Mouse (Mus musculus) limb, embryonic 14.5 days (tissue): Measurements from ENCODE around the gene Pkd1. TPM values are rescaled to one million over a fixed set of nuclear protein-coding genes. Genes with fewer than 3 reads are reported as not detected.

Experiments
- ATAC-seq: fragments of 200-750 bp; cut with Nextera tagmentation; 2 replicates; pipeline ENCODE4 v1.8.0; 2017; ENCODE audit warnings: low read depth, moderate number of reproducible peaks, moderate TSS enrichment; ENCODE audit not compliant: low FRiP score
- DNase-seq: peaks from one replicate; pipeline ENCODE4 v3.0.0-alpha.2; 2015; ENCODE audit warnings: low spot score
- H3K27ac ChIP-seq: fragments of 300-500 bp; sonication (generic); replicated peaks from 2 replicates; pipeline ENCODE4 v1.5.1; 2014; ENCODE audit warnings: low read depth, mild to moderate bottlenecking, low read length, moderate library complexity, mixed read lengths
- H3K27me3 ChIP-seq: fragments of 300-500 bp; sonication (generic); 2 replicates; pipeline ENCODE4 v1.6.1; 2014; ENCODE audit warnings: low read length, mixed read lengths; ENCODE audit not compliant: control insufficient read depth, insufficient read depth
- H3K36me3 ChIP-seq: fragments of 300-500 bp; sonication (generic); 2 replicates; pipeline ENCODE4 v1.6.1; 2014; ENCODE audit warnings: mild to moderate bottlenecking, low read length, moderate library complexity, mixed read lengths; ENCODE audit not compliant: control insufficient read depth, insufficient read depth
- H3K4me1 ChIP-seq: fragments of 300-500 bp; sonication (generic); 2 replicates; pipeline ENCODE4 v1.6.1; 2014; ENCODE audit warnings: antibody characterized with exemption, low read length, mixed read lengths; ENCODE audit not compliant: control insufficient read depth, insufficient read depth
- H3K4me2 ChIP-seq: fragments of 300-500 bp; sonication (generic); replicated peaks from 2 replicates; pipeline ENCODE4 v1.6.1; 2014; ENCODE audit warnings: low read depth, mild to moderate bottlenecking, low read length, moderate library complexity; ENCODE audit not compliant: severe bottlenecking
- H3K4me3 ChIP-seq: fragments of 300-500 bp; sonication (generic); replicated peaks from 2 replicates; pipeline ENCODE4 v1.5.1; 2014; ENCODE audit warnings: low read length
- H3K9ac ChIP-seq: fragments of 300-500 bp; sonication (generic); 2 replicates; pipeline ENCODE4 v1.6.1; 2014; ENCODE audit warnings: mild to moderate bottlenecking, low read depth, low read length, moderate library complexity; ENCODE audit not compliant: severe bottlenecking
- H3K9me3 ChIP-seq: fragments of 300-500 bp; sonication (generic); 2 replicates; pipeline ENCODE4 v1.6.1; 2016; ENCODE audit warnings: low read length; ENCODE audit not compliant: control insufficient read depth
- POLR2A ChIP-seq: fragments of 200-500 bp; IDR thresholded peaks from 2 replicates; pipeline ENCODE4 v1.8.0; 2012; ENCODE audit warnings: inconsistent platforms, mild to moderate bottlenecking, moderate library complexity, borderline replicate concordance; ENCODE audit not compliant: insufficient read depth, insufficient read length; ENCODE audit errors: extremely low read depth
- WGBS: fragments of 180-500 bp; shearing (Covaris S2); extraction: QIAGEN DNeasy Blood & Tissue Kit; methylation state at CpG from one replicate; pipeline ENCODE4 v1.1.7; 2014; 5-methylcytosine and 5-hydroxymethylcytosine counted together
- polyA plus RNA-seq, 2 experiments: library from polyadenylated mRNA; depleted of rRNA in 1 of 2; stranded (reverse) in 1 of 2; unstranded in 1 of 2; fragments of >200 nt; fragmentation: Nextera tagmentation in 1 of 2; extraction: Ambion mirVana in 1 of 2; gene quantifications; 2 replicates each; pipeline versions ENCODE4 v1.2.1 to v1.2.3; 2012 to 2014

Pkd1 gene
- polyA plus RNA-seq, 2 experiments = 50.5 to 73.6 TPM

DNA sequence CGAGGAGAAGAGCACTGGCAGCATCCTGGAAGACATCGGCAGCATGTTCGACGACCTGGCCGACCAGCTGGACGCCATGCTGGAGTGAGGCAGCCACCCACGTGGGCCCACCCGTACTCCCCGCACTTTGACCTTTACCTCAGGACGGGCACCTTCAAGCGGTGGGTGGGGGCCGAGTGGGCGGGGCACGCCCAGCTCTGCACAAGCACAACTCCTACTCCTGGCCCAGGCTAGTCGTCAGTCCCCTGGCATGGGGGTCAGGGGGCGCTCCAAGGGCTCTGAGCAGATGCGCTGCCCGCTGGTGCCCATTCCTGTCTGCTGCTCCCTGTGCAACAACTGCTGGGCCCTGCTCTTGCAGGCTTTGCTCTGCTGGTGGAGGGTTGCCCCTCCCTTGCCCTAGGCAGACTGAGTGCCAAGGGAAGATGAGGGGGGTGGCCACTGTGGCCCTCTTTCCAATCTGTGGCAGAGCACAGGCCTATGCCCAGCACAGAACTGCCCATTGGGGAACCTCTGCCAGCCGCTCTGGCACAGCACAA is 42.4 kb upstream of the Pkd1 start:
- Histone ChIP-seq H3K9ac (no peak overlapping the region), H3K4me2 (no peak overlapping the region), H3K36me3 (peaks cover 74% of the 10 kb centered on the region), H3K27me3 (no peaks in the 10 kb centered on the region), H3K4me1 (no peaks in the 10 kb centered on the region), H3K4me3 (no peak overlapping the region), H3K27ac (no peak overlapping the region), H3K9me3 (no peaks in the 10 kb centered on the region)
- ATAC-seq (no peak), DNase-seq (no peak)
- 48% methylated on average over 16 of the region's 19 CpGs for WGBS
- TF ChIP-seq POLR2A = no peak

DNA sequence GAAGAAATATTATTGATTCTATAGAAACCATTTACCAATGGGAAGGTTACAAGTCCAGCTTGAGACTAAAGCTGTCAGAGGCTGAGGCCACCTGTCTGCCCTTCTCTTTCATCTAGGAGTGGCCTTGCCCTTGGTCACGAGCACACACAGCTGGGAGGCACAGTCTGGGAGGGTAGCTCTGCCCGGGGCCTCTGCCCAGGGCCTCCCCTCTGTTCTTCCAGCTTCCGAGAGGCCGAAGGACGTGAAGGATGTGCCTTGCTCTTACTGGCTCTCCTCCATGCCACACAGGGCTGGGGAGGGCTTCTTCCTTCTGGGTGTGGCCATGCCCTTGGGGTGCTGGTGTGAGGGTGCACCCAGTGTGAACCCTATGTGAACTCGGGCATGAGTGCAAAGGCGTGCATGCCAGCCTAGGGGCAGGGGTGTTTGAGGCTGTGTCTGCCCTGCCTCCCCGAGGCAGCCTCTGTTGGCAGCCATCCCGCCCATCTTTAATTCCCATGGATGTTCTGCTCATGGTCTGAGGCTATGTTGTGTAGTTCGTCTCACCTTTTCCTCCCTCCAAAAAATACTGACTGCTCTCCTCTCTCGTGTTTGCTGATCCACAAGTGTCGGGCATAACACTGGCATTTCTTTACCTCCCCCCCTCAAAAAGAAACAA is 41.7 kb upstream of the Pkd1 start:
- Histone ChIP-seq H3K27me3 (no peaks in the 10 kb centered on the region), H3K36me3 (peaks cover 74% of the 10 kb centered on the region), H3K27ac (no peak overlapping the region), H3K4me1 (no peaks in the 10 kb centered on the region), H3K4me2 (no peak overlapping the region), H3K4me3 (no peak overlapping the region), H3K9me3 (no peaks in the 10 kb centered on the region), H3K9ac (no peak overlapping the region)
- no peak for DNase-seq
- WGBS = 79% methylated on average over 12 of the region's 12 CpGs
- no peak for ATAC-seq
- TF ChIP-seq POLR2A = no peak

DNA sequence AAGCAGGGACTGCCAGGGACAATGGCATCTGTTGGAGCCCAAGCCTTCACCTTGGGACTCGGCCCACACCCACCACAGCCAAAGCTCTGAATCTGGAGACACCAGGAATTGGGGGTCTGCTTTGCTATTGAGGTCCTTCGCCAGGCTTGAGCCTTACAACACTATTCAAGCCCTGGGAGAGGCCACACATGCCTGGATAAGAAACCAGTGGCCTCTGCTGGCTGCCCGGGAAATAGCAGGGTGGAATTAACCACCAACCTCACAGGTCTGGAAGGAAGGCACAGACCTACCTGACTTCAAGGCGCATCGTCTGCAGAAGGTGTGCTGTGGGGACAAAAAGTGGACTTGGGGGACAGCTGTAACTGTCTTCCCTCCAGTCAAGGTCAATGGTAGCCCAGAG is 36.0 kb upstream of the Pkd1 start:
- H3K4me2 ChIP-seq = no peak overlapping the region
- H3K27ac ChIP-seq = no peak overlapping the region
- no peaks in the 10 kb centered on the region for H3K27me3 ChIP-seq
- no peak overlapping the region for H3K4me3 ChIP-seq
- DNase-seq (peak; percentile 51), ATAC-seq (peak; percentile 32; the same call in 1 of the 2 replicates)
- H3K36me3 ChIP-seq = peaks cover 86% of the 10 kb centered on the region
- 60% methylated on average over 5 of the region's 5 CpGs for WGBS
- no peak for TF ChIP-seq POLR2A
- H3K4me1 ChIP-seq = no peaks in the 10 kb centered on the region
- no peaks in the 10 kb centered on the region for H3K9me3 ChIP-seq
- no peak overlapping the region for H3K9ac ChIP-seq

DNA sequence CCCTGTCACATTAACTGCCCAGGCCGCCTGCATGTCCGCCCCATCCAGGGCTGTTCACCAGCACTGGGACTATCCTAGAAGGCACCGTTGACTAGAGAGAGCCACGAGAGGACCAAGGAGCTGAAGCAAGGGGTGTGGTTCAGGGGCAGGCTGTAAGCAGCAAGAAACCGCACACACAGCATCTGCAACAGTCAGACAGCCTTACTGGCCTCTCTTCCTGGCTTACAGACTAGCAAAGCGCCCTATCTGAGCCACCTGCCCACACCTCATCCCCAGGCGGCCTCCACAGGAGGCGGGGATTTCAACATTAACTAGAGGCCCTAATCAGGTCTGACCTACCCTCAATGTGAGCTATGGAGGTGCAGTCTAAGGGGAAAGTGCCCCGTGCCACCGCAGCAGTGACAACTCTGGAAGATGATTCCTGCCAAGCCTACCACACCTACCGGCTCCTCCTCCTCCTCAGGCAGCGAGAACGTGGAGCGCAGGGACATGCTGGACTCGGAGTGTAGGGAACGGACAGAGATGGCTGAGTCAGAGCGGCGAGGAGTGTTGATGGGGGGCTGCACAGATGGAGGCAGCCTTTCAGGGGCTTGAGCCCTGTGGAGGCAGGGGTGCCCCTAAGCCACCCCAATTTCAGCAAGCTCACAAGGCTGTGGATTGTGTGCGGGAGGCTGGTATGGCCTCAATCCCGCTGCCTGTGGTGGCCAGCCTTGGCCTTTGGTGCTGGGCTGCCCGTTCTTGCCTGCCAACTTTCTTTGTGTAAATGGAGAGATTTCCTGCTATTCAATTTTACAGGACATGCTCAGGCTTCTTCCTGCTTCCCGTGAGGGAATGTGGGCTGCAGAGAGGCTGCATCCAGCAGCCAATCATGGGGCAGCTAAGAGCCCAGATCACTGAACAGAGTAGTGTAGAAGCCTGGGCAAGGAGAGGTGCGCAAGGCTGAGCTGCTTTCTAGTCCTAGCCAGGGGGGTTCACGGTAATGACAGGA is 35.1 kb upstream of the Pkd1 start:
- WGBS = 88% methylated on average over 23 of the region's 24 CpGs
- Histone ChIP-seq H3K27ac (no peak overlapping the region), H3K4me2 (no peak overlapping the region), H3K27me3 (no peaks in the 10 kb centered on the region), H3K4me3 (no peak overlapping the region), H3K4me1 (no peaks in the 10 kb centered on the region), H3K36me3 (peaks cover 85% of the 10 kb centered on the region), H3K9me3 (no peaks in the 10 kb centered on the region), H3K9ac (no peak overlapping the region; the same call in 1 of the 2 replicates)
- DNase-seq (no peak), ATAC-seq (no peak)
- TF ChIP-seq POLR2A = no peak

DNA sequence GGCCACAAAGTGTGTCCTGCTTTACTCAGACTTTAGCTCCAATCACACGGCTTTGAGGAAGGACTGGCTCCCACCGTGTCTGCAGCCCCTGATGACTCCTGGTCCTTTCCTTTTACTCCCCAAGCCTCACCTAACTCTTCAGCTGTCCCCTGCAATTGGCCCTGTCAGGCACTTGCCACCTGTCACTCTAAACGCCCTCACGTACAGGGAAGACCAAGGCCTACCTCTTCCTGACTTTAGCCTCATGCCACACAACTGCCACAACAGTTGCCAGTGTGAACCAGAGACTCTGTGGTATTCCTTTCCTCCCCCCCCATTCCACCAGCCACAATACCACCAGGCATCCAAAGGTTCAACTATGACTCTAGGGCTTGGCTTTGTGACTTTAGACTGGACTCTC is 29.2 kb upstream of the Pkd1 start:
- no peak for ATAC-seq
- H3K4me1 ChIP-seq = no peaks in the 10 kb centered on the region
- no peak overlapping the region for H3K9ac ChIP-seq
- TF ChIP-seq POLR2A = no peak
- no peaks in the 10 kb centered on the region for H3K27me3 ChIP-seq
- no peak overlapping the region for H3K4me2 ChIP-seq
- no peak overlapping the region for H3K27ac ChIP-seq
- DNase-seq = no peak
- peaks cover 55% of the 10 kb centered on the region for H3K36me3 ChIP-seq
- H3K9me3 ChIP-seq = no peaks in the 10 kb centered on the region
- no peak overlapping the region for H3K4me3 ChIP-seq
- WGBS = 81% methylated on average over 4 of the region's 4 CpGs
